Comparison of ENCODE assay signal across 8 mouse cellular contexts in genomic region chr5:127522744-127523476, GRCm38 (mm10).
DNase-seq lines count a peak whose midpoint lies in the region; ATAC-seq and TF ChIP-seq lines count a peak whose summit lies in the region.

No protein-coding gene starts in this region.

- no peak overlapping the region for H3K9ac ChIP-seq in kidney, postnatal 0 days (ENCODE audit: low read depth, low read length)
- no peak overlapping the region for H3K9ac ChIP-seq in kidney, embryonic 16.5 days (replicated peaks; ENCODE audit: low read length)
- no peak overlapping the region for H3K9ac ChIP-seq in embryonic facial prominence, embryonic 11.5 days (replicated peaks; ENCODE audit: low read length)
- no peak overlapping the region for H3K9ac ChIP-seq in intestine, embryonic 15.5 days

- DNase-seq in kidney, postnatal 0 days (ENCODE audit: low spot score) = peak; percentile 14
- DNase-seq in A20 (ENCODE audit: low read depth, low spot score) = peak; percentile 25
- DNase-seq in adrenal gland, postnatal 10 days = peak; percentile 22
- DNase-seq in embryonic facial prominence, embryonic 11.5 days (ENCODE audit: low spot score) = peak; percentile 57
- DNase-seq in spleen, adult 12 weeks (ENCODE audit: low spot score) = no peak
- DNase-seq in urinary bladder, postnatal 10 days (ENCODE audit: low spot score) = no peak

- peak; percentile 66 for TF ChIP-seq CTCF in kidney, postnatal 0 days (IDR thresholded peaks at IDR 0.05; ENCODE audit: low read depth)

- WGBS in kidney, postnatal 0 days = 56% methylated on average over 9 of the region's 9 CpGs
- WGBS in kidney, embryonic 16.5 days = 63% methylated on average over 9 of the region's 9 CpGs
- 64% methylated on average over 9 of the region's 9 CpGs for WGBS in embryonic facial prominence, embryonic 11.5 days
- whole genome bisulfite sequencing in intestine, embryonic 15.5 days = 62% methylated on average over 9 of the region's 9 CpGs

- H3K4me2 ChIP-seq in kidney, postnatal 0 days (ENCODE audit: low read length) = no peak overlapping the region
- H3K4me2 ChIP-seq in kidney, embryonic 16.5 days (replicated peaks; ENCODE audit: low read depth, low read length) = no peak overlapping the region
- no peak overlapping the region for H3K4me2 ChIP-seq in embryonic facial prominence, embryonic 11.5 days (ENCODE audit: low read depth, low read length)
- no peak overlapping the region for H3K4me2 ChIP-seq in intestine, embryonic 15.5 days (replicated peaks)

- H3K4me1 ChIP-seq in kidney, postnatal 0 days (replicated peaks; ENCODE audit: insufficient read depth, low read length) = no peaks in the 10 kb centered on the region
- H3K4me1 ChIP-seq in kidney, embryonic 16.5 days (ENCODE audit: insufficient read depth, low read length) = no peaks in the 10 kb centered on the region
- H3K4me1 ChIP-seq in embryonic facial prominence, embryonic 11.5 days (ENCODE audit: control insufficient read depth, insufficient read depth, low read length) = no peaks in the 10 kb centered on the region
- H3K4me1 ChIP-seq in intestine, embryonic 15.5 days (replicated peaks) = no peaks in the 10 kb centered on the region

- H3K27ac ChIP-seq in kidney, postnatal 0 days = no peak overlapping the region
- no peak overlapping the region for H3K27ac ChIP-seq in kidney, embryonic 16.5 days (ENCODE audit: low read length)
- H3K27ac ChIP-seq in embryonic facial prominence, embryonic 11.5 days (replicated peaks; ENCODE audit: low read depth, low read length) = no peak overlapping the region
- no peak overlapping the region for H3K27ac ChIP-seq in intestine, embryonic 15.5 days

- no peak overlapping the region for H3K4me3 ChIP-seq in kidney, postnatal 0 days (replicated peaks; ENCODE audit: low read depth, low read length)
- H3K4me3 ChIP-seq in kidney, embryonic 16.5 days (ENCODE audit: low read length) = no peak overlapping the region
- no peak overlapping the region for H3K4me3 ChIP-seq in embryonic facial prominence, embryonic 11.5 days (ENCODE audit: low read depth, low read length)
- no peak overlapping the region for H3K4me3 ChIP-seq in intestine, embryonic 15.5 days (replicated peaks)

- no peak for ATAC-seq in kidney, postnatal 0 days (replicated peaks; ENCODE audit: low FRiP score, low read depth)
- no peak for ATAC-seq in kidney, embryonic 16.5 days (ENCODE audit: low FRiP score, low TSS enrichment)
- ATAC-seq in embryonic facial prominence, embryonic 11.5 days (replicated peaks; ENCODE audit: insufficient number of reproducible peaks, low FRiP score, low TSS enrichment, low read depth) = no peak; the same call in 1 of the 2 replicates
- ATAC-seq in intestine, embryonic 15.5 days = no peak

- no peaks in the 10 kb centered on the region for H3K36me3 ChIP-seq in kidney, postnatal 0 days (ENCODE audit: insufficient read depth, low read length)
- H3K36me3 ChIP-seq in kidney, embryonic 16.5 days (ENCODE audit: insufficient read depth, low read length) = no peaks in the 10 kb centered on the region
- H3K36me3 ChIP-seq in embryonic facial prominence, embryonic 11.5 days (replicated peaks; ENCODE audit: control insufficient read depth, insufficient read depth, low read depth, low read length) = no peaks in the 10 kb centered on the region
- no peaks in the 10 kb centered on the region for H3K36me3 ChIP-seq in intestine, embryonic 15.5 days

- no peaks in the 10 kb centered on the region for H3K9me3 ChIP-seq in kidney, postnatal 0 days (replicated peaks; ENCODE audit: low read length)
- no peaks in the 10 kb centered on the region for H3K9me3 ChIP-seq in kidney, embryonic 16.5 days (ENCODE audit: low read length)
- H3K9me3 ChIP-seq in embryonic facial prominence, embryonic 11.5 days (replicated peaks; ENCODE audit: control insufficient read depth, low read length) = no peaks in the 10 kb centered on the region
- H3K9me3 ChIP-seq in intestine, embryonic 15.5 days = no peaks in the 10 kb centered on the region

- no peaks in the 10 kb centered on the region for H3K27me3 ChIP-seq in kidney, postnatal 0 days (ENCODE audit: insufficient read depth, low read length)
- no peaks in the 10 kb centered on the region for H3K27me3 ChIP-seq in kidney, embryonic 16.5 days (ENCODE audit: insufficient read depth, low read length)
- H3K27me3 ChIP-seq in embryonic facial prominence, embryonic 11.5 days (ENCODE audit: control insufficient read depth, insufficient read depth, low read length) = no peaks in the 10 kb centered on the region
- H3K27me3 ChIP-seq in intestine, embryonic 15.5 days (replicated peaks) = no peaks in the 10 kb centered on the region

Comparison
In these comparisons a context has a peak if more than half of its experiments do, and no peak if none do; other contexts are left out.
1. DNase-seq: peak in kidney, postnatal 0 days (single experiment), A20 (single experiment), adrenal gland, postnatal 10 days (single experiment) and embryonic facial prominence, embryonic 11.5 days (single experiment); none in spleen, adult 12 weeks (single experiment) and urinary bladder, postnatal 10 days (single experiment).